Mouse (Mus musculus): ENCODE data around the gene Stat6.
"Not testable (repeated sequence)": the region's sequence is repeated elsewhere in the genome, so short reads cannot be mapped to it uniquely, and the experiment has no call there.

Gene Stat6

DNA sequence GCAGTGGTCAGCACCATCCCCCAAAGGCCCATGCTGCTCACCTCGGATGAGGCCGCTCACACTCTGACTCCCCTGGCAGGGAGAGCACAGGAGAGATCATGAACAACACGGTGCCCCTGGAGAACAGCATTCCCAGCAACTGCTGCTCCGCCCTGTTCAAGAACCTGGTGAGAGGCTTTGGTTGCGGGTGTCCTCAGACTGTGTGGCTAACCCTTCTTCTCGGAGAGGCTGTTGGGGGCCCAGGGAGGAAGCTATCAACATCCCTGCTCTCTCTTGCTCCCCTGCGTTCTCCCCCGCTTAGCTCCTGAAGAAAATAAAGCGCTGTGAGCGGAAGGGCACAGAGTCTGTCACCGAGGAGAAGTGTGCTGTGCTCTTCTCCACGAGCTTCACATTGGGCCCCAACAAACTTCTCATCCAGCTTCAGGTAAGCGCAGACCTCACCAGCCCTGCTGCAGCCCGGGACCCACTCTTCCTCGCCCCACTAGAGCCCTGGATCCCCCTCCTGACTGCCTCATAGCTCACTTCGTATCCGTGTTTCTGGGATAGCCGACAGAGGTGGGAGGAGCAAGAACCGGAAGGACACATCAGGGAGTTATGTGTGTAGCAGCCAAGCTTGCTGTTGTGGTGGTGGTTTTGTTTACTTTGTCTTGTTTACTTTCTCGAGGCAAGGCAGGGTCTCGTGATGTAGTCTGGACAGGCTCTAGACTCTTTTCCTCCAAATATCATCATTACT, 10.3 kb downstream of the Stat6 start:
- DNase-seq (ENCODE audit: low spot score in 2 of 2), result no peak

DNA sequence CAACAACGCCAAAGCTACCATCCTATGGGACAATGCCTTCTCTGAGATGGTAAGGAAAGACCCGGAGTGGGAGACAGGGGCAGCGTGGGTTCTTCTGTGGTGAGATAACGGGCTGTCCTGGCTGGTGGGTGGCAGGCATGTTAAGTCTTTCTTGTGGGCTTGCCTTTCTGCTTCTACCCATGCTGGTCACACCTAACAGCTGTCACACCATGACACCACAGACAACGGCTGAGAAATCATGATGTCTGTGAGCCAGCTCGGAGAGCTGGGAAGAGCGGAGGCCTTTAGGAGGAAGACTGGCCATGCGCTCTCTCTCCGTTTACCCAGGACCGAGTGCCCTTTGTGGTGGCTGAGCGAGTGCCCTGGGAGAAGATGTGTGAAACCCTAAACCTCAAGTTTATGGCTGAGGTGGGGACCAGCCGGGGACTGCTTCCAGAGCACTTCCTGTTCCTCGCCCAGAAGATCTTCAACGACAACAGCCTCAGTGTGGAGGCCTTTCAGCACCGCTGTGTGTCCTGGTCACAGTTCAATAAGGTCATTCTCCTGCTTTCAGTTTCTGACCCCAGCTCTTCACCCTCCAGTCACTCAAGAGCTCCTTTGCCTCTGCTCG, 12.3 kb downstream of the Stat6 start:
- DNase-seq (ENCODE audit: low spot score in 2 of 2), result no peak

DNA sequence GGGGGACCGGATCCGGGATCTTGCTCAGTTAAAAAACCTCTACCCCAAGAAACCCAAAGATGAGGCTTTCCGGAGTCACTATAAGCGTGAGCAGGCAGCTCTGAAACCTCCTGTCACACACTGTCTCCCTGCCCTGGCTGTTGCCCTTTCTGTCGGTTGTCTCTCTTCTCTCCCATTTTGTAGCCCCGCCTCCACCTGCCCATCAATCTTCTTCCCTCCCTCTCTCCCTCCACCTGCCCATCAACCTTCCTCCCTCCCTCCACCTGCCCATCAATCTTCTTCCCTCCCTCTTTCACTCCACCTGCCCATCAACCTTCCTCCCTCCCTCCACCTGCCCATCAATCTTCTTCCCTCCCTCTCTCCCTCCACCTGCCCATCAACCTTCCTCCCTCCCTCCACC, 14.8 kb downstream of the Stat6 start:
- not testable (repeated sequence) for DNase-seq (ENCODE audit: low spot score in 2 of 2)

DNA sequence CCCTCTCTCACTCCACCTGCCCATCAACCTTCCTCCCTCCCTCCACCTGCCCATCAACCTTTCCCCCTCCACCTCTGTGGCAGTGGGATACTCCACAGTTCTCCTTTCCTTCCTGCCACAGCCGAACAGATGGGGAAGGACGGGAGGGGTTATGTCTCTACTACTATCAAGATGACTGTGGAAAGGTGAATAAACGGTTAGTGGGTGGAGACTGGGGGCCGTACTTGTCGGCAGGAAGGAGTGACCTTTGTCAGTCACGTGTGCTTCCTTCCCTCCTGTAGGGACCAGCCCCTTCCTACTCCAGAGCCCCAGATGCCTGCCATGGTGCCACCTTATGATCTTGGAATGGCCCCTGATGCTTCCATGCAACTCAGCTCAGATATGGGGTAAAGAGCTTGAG, 15.3 kb downstream of the Stat6 start:
- no peak for DNase-seq (ENCODE audit: low spot score in 2 of 2)

DNA sequence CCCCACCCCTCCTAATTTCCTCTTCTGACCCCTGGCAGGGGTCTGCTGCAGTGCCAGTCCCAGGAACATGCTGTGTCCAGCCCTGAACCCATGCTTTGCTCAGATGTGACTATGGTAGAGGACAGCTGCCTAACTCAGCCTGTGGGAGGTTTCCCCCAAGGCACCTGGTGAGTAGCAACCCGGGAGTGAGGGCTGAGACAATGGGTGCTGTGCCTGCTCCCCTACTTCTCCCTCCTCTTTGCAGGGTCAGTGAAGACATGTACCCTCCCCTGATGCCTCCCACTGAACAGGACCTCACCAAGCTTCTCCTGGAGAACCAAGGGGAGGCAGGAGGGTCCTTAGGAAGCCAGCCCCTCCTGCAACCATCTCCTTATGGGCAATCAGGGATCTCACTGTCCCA, 16.8 kb downstream of the Stat6 start:
- no peak for DNase-seq (ENCODE audit: low spot score in 2 of 2)

DNA sequence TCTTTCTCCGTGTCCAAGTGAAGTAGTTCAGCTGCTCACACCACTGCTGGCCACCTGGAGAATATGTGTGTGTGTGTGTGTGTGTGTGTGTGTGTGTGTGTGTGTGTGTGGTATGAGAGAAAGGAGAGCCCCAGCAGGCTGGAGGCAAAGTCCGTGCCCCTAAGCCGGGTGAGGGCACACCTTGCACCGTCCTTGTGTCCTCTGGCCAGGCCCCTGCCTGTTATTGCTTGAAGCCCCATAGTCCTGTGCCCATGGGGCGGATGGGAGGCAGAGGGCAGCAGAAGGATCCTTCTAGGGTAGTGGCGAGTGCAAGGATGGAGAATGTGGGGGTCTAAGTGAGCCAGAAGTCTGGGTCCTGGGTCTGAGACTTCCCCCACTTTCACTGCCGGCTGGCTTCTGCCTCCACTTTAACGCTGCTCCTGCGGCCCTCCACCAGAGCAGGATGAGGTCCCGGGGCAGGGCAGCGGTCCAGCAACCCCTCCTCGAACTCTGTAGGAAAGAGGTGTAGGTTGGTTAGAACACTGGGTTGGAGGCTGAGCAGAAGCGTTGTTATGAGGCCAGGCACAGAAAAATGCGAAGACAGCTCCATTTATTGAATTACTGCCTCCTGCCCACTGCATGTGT, 18.6 kb downstream of the Stat6 start:
- DNase-seq (ENCODE audit: low spot score in 2 of 2), result no peak

DNA sequence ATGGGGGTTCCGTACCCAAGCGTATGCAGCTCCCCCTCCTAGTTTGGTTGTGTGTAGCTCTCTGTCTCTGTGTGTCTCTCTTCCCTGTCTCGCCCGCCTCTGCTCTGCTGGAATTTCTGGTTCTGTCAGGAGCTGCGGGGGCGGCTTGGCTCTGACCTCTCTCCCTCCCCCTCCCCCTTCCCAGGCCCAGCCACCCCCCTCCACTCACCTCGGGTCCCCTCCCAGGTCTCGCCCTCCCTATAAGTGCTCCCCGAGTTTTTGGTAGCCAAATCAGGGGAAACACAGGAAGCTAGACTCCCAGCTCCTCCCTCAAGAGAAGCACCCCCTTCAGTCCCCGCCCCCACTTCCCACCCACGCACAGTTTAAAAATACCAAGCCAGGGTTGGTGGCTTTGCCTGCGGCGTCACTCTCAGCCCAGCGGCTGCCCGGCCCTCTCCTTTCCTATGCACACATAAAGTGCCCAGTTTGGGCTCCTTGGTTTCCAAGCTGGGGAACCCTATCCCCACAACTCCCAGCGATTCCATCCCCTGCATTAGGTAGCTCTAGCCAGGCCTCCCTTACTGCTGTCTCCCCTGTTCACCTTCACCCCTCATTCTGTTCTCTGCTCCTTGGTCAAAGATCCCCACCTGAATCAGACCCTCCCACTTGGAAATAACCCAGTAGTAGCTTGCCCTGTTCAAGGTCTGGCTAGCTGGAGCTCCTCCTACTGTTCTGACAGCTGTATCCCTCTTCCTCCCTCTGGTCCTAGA, 19.3 kb downstream of the Stat6 start:
- DNase-seq (ENCODE audit: low spot score in 2 of 2), result peak in 1 of 2 experiments; percentile 56

DNA sequence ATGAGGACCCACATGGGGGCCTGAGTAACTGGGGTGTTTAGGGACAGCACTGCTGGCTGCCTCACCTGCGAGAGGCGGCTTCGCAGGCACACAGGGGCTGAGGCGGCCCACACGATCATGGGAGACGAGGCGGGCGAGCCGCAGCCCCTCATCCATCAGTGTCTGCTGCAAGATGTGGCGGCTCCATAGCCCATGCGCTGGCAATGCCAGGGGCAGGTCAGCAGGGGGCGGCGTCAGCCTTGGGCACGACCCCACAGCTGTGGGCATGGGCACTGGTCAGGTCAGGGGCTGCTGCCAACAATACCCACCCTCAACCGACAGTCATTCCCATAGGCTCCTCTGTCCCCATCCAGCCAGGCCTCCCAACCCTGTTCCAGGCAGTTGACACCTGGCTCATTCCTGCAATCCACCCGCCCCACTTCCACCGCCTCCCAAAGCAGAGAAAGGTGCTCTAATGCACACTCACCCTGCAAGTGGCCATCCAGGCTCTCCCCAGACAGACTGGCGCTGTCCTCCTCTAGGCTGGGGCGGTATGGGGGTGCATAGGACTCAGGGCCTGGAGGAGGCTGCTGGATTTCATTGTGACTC, 20.0 kb downstream of the Stat6 start:
- DNase-seq (ENCODE audit: low spot score in 2 of 2), result peak; percentile 52 to 79

DNA sequence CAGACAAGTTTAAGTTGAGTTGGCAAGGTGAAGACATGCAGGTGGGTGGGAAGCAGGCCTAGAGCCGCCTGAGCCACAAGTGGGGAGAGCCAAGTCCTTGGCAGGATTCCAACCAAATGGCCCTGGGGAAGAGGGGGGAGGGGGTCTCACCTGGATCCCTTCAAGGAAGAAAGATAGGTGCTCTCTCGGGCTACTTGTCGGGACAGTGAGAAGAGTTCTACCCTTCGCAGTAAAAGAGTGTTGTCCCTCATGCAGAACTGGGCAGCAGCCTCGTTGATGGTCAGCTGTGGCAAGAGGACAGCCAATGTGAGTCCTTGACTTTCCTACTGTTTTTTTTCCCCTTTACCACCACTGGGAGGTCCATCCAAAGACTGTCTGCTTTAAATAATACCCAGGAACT, 20.8 kb downstream of the Stat6 start:
- no peak for DNase-seq (ENCODE audit: low spot score in 2 of 2)

DNA sequence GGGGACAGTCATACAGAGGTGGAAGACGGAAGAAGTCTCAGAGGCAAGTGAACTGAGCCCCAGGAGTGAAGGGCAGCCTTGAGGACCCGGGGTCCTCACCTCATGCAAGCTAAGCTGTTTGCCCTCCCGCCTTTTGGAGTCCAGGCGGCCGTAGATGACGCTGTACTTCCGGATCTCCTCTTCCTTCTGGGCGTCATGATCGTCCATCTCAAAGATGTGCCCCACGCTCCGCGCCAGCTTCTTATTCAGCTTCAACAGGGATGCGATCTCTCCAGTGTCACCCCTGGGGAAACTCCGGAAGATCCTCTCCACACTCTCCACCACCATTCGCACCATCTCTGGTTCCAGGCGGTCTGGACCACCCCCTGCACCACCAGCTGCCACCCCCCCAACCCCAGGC, 21.4 kb downstream of the Stat6 start:
- peak in 1 of 2 experiments; percentile 62 for DNase-seq (ENCODE audit: low spot score in 2 of 2)

DNA sequence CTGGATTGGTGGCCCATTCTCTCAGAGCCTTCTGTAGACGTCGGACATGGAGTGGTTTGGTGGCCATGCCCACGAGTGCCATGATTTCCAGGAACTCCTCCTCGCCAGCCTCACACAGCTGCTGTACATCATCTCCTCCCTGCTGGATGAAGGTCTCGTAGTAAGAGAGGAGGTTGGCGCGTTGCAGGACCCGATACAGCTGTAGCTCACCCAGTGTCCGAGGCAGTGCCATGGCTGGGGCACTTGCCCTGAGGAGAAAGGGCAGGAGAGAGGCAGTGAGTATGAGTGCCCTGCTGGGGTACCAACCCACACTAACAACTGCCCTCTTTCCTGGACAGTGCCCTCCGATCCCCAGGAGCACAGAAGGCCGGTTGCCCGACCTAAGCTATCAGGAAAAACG, 22.1 kb downstream of the Stat6 start:
- DNase-seq (ENCODE audit: low spot score in 2 of 2), result peak in 1 of 2 experiments; percentile 62

DNA sequence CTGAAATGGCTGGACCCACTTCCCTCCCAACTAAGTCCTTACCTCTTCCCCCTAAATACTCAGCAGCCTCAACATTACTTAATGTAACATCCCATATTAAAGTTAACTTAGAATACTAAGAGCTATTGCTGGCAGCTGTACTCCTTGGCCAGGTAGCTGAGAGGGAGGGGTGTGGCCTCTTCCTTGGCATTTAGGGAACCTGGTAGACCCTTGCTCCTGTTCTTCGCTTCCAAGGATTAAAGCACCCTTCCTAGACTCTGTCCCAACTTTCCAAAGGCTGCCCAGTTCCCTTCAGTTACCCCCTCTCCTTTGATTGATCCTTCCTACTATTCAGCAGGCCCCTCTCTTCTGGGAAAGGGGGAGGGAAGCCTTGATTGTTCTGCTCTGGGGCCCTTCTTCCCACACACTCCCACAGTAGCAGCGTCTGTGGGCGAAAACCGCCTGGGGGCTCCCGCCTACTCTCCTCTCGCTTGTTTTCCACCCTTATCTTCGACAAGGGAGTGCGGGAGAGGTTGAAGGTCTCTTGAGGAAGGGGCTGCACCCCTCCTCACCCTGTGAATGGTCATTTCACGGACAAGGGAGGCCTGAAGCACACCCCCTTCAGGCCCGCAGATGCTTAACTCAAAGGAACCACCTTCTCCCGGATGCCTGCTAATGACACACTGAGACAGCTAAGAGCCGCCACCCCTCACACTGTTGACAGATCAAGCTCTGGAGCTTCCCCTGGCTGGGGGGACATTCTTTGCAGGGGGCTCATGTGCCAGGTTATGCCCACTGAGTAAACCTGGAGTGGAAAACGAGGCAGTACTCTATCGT, 22.8 kb downstream of the Stat6 start:
- DNase-seq (ENCODE audit: low spot score in 2 of 2), result no peak

DNA sequence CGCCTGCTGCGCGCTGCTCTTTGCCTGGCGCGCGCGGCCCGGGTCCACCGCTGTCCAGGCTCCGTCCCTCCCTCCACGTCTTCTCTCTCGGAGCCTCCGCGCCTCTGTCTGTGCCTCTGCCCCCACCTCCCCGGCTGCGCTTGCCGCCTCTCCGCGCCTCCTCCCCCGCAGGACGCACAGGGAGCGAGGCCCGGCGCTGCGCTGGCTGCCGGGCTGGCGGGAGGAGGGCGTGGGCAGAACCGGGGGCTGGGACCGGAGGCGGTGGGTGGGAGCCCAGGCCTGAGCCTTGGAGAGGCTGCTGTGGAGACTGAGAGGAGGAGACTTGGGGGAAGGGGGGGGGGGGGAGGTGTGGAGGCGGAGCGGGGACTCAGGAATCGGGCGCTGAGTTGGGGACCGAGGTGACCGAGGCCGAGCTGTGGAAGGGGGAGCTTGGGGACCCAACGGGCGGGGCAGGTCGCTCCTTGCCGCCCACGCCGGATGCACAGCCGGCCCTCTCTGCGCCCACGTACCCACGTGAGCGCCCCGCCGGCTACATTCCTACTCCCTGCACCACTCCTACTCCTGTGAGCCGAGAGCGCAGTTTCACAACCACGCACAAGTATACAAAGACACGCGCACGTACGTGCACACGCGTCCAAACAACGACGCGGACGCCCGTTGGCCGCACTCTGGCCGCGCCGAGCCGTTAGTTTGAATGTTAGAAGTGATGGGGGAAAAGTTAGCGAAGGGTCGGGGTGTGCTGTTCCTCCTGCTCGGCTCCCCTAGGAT, 23.9 kb downstream of the Stat6 start, which contains the start of gene Nemp1:
Nemp1 (plus strand) TSS at position 401 of the 768 bp plus-strand sequence.
- peak; percentile 59 to 77 for DNase-seq (ENCODE audit: low spot score in 2 of 2)

DNA sequence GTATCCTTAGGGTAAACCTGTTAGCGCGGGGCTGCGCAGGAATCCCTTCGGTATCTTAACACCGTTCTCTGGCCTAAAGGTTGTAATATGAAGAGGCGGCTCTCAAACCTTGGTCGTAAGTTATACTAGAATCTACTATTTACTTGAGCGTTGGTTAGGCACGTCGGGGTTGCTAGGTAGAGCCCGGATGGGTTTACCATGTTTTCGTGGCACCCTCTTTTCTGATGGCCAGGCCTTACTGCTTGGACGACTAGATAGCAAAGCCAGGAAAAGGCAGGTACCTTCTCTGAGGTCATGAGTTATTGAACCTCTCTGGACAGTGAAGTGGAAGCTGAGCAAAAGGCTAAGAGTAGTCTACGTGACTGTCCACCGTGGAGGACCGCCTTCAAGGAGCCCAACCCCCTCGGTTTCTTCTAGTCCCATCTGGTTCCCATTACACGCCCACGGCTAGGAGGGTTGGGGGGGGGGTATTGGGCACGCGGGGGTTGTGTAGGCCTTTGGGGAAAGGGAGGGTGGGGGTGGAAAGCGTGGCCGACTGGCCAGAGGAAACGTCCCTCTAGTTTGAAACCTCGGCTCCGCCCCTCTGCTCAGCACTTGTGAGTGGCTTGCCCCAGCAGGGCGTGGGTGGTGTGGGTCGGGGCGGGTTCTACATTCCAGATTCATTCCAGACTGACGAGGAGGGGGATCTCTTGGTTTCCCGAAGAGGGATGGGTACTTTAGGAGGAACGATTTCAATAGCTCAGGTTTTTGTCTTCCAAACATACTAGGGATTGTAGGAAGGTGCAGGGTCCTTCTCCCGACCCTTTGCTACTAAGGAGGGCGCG, 24.7 kb downstream of the Stat6 start:
- peak; percentile 63 to 73 for DNase-seq (ENCODE audit: low spot score in 2 of 2)

DNA sequence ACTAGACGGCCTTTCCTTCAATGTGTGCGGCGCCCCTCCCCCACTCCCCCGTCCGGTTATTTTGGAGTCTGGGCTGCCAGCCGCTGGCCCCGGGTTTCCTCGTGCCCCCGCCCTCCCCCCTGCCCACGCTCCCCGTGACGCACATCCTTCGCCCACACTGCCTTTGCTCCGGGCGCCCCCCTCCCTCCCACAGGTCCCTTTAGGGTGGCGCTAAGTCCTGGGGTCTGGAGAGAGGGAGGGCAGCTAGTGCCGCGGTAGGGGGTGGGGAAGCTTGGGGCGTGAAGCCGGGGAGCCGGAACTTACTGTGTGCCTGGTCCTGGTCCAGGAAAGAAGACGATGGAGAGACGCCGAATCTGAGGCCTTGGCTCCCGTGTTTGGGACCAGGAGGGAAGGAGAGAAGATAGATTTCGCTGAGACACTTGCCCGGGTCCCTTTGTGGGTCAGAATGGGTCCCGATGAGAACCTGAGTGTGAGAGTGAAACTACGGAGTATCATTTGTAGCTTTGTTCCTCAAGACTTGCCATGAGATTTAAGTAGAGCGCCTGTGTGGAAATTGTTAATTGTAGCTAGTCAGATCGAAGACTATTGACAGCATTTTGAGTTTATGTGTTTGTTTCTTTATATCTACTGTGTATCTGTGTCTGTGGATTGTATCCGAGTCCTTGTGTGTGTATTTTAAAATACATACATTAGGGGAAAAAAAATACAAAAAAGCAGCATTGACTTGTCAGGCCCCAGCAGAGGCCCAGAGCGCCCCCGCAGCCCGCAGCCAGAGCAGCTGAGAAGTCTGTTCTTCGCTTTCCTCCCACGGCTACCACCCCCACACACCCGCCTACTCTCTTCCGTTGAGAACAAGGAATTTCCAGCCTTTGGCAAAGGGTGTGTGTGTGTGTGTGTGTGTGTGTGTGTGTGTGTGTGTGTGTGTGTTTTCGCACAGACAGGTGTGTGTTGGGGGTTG, 25.6 kb downstream of the Stat6 start, which contains the start of gene Nab2:
Nab2 (minus strand) TSS at position 476 of the 958 bp plus-strand sequence.
- DNase-seq (ENCODE audit: low spot score in 2 of 2), result peak; percentile 64 to 84

DNA sequence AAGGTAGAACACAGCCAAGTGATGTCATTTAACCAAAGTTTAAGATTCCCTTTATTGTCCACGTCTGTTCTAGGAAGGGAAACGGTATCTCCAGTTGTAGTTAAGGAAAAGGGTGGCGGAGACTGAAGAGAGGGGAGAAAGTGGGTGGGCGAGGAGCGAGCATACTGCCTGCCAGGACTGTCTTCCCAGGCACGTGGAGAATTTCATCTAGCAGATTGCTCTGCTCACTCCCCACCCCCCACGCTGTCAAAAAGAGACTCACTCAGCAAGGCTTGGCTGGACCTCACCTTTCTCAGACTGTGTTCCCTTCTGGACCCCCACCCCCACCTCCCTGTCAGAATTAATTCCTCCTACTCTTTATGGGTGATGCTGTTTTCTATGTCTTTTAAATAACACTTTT, 26.4 kb downstream of the Stat6 start:
- no peak for DNase-seq (ENCODE audit: low spot score in 2 of 2)

DNA sequence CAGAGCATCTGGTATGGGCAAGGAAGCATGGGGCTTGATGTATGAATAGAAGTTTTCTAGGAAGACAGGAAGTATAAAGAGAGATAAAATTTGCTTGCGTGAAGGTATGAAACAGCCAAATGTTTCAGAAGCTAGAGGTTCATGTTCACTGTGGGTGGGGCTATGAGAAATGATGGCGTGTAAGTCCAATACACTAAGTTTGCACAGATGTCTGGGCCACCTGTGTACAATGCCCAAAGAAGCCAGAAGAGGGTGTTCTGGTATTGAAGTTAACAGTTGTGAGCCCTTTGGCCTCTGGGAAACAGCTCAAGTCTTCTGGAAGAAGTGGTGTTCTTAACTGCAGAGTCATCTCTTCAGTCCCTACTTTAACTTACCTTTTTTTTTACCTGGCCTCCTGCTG, 27.4 kb downstream of the Stat6 start:
- no peak for DNase-seq (ENCODE audit: low spot score in 2 of 2)

DNA sequence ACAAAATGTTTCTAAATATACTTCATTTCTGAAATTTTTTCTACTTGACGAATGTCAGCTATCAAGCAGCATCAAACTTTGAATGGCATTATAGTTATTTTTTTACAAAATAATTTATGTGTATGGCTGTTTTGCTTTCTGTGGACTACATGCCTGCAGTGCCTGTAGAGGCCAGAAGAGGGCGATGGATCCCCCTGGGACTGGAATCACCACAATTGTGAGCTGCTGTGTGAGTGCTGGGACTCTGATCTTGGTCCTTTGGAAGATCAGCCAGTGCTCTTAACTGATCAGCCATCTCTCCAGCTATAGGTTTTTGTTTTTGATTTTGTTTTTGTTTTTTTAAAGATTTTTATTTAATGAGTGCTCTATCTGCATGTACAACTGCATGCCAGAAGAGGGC, 28.5 kb downstream of the Stat6 start:
- peak; percentile 46 to 76 for DNase-seq (ENCODE audit: low spot score in 2 of 2)

Data from spleen, postnatal 4 days (tissue).